Comparison of ENCODE assay signal across 15 mouse cellular contexts in genomic region chr11:54203162-54203561, GRCm38 (mm10). TPM values are rescaled to one million over a fixed set of nuclear protein-coding genes. Genes with fewer than 3 reads are reported as not detected.
DNase-seq lines count a peak whose midpoint lies in the region; ATAC-seq lines count a peak whose summit lies in the region.
"Had no signal": no experiment of that assay in that cellular context is flagged by ENCODE, and none has a peak within 500 bp of the region (broad histone marks: within the 10 kb centered on the region; RNA-seq: fewer than 3 reads in every experiment).

No protein-coding gene starts in this region.

- ATAC-seq in heart, embryonic 12.5 days (ENCODE audit: insufficient number of reproducible peaks, low FRiP score): no peak
- no peak for ATAC-seq in forebrain, embryonic 13.5 days
- ATAC-seq: activated CD4-positive, CD25-positive, alpha-beta regulatory T cell, adult 4 months; inflammation-experienced regulatory T-cells, adult 6 months had no signal

- H3K27me3 ChIP-seq in heart, embryonic 12.5 days (replicated peaks): no peaks in the 10 kb centered on the region
- H3K27me3 ChIP-seq in forebrain, embryonic 13.5 days: no peaks in the 10 kb centered on the region
- H3K27me3 ChIP-seq: heart, embryonic 13.5 days; lung, embryonic 15.5 days had no signal

- peak; percentile 39 for DNase-seq in heart, postnatal 4 days
- peak; percentile 17 for DNase-seq in ovary, postnatal 10 days (ENCODE audit: low spot score)
- DNase-seq in ovary, postnatal 36 days (ENCODE audit: low spot score): no peak
- peak; percentile 49 for DNase-seq in left cerebral cortex, postnatal 14 days (ENCODE audit: low spot score in 2 of 2)
- peak; percentile 17 for DNase-seq in right cerebral cortex, postnatal 25 days
- no peak for DNase-seq in urinary bladder, adult 18-20 months (ENCODE audit: low spot score in 2 of 2)
- DNase-seq: embryo, embryonic 11 days; thymus, adult 18-20 months had no signal

- intact Hi-C loops in left cerebral cortex, postnatal 14 days (cut with DNase I): no loop called here

- no peaks in the 10 kb centered on the region for H3K36me3 ChIP-seq in heart, embryonic 12.5 days
- H3K36me3 ChIP-seq in forebrain, embryonic 13.5 days (ENCODE audit: poor library complexity, severe bottlenecking): no peaks in the 10 kb centered on the region
- H3K36me3 ChIP-seq: heart, embryonic 13.5 days; lung, embryonic 15.5 days had no signal

- no peak overlapping the region for H3K9ac ChIP-seq in heart, embryonic 12.5 days
- no peak overlapping the region for H3K9ac ChIP-seq in forebrain, embryonic 13.5 days
- H3K9ac ChIP-seq: heart, embryonic 13.5 days; lung, embryonic 15.5 days had no signal

- no peaks in the 10 kb centered on the region for H3K4me1 ChIP-seq in heart, embryonic 12.5 days (replicated peaks)
- no peaks in the 10 kb centered on the region for H3K4me1 ChIP-seq in forebrain, embryonic 13.5 days
- H3K4me1 ChIP-seq: lung, embryonic 15.5 days had no signal

- H3K4me3 ChIP-seq in heart, embryonic 12.5 days: no peak overlapping the region
- no peak overlapping the region for H3K4me3 ChIP-seq in forebrain, embryonic 13.5 days
- H3K4me3 ChIP-seq: heart, embryonic 13.5 days; lung, embryonic 15.5 days; myocyte had no signal

- no peak overlapping the region for H3K4me2 ChIP-seq in heart, embryonic 12.5 days
- no peak overlapping the region for H3K4me2 ChIP-seq in forebrain, embryonic 13.5 days
- H3K4me2 ChIP-seq: heart, embryonic 13.5 days; lung, embryonic 15.5 days had no signal

- no peaks in the 10 kb centered on the region for H3K9me3 ChIP-seq in heart, embryonic 12.5 days (replicated peaks)
- H3K9me3 ChIP-seq in forebrain, embryonic 13.5 days (replicated peaks): no peaks in the 10 kb centered on the region
- H3K9me3 ChIP-seq: heart, embryonic 13.5 days; lung, embryonic 15.5 days had no signal

- WGBS in heart, embryonic 12.5 days: 89% methylated on average over 2 of the region's 2 CpGs
- 91% methylated on average over 2 of the region's 2 CpGs for WGBS in forebrain, embryonic 13.5 days

- H3K27ac ChIP-seq in heart, embryonic 12.5 days (ENCODE audit: poor library complexity, severe bottlenecking): no peak overlapping the region
- H3K27ac ChIP-seq in forebrain, embryonic 13.5 days: no peak overlapping the region
- H3K27ac ChIP-seq: heart, embryonic 13.5 days; lung, embryonic 15.5 days had no signal

RNA-seq across cellular contexts. Expression of gene Csf2, which starts 46.3 kb away (rescaled TPM):
- not detected for total RNA-seq in heart, postnatal 4 days (2021)
- not detected in 2 replicates for polyA plus RNA-seq in heart, embryonic 12.5 days (2016; fragmentation: Nextera tagmentation; extraction: Ambion mirVana)
- not detected for total RNA-seq in left cerebral cortex, postnatal 14 days (2021)
- not detected in 2 replicates for polyA plus RNA-seq in forebrain, embryonic 13.5 days (2015; fragmentation: Nextera tagmentation; extraction: Ambion mirVana)
- polyA plus RNA-seq: heart, embryonic 13.5 days; myocyte had no signal

Comparison
In these comparisons a context has a peak if more than half of its experiments do, and no peak if none do; other contexts are left out.
1. DNase-seq: peak in heart, postnatal 4 days (single experiment), ovary, postnatal 10 days (single experiment), left cerebral cortex, postnatal 14 days (2 of 2) and right cerebral cortex, postnatal 25 days (single experiment); none in ovary, postnatal 36 days (single experiment) and urinary bladder, adult 18-20 months (0 of 2).